Mouse (Mus musculus) thymus, postnatal 4 days (tissue): ENCODE results near the gene Pbrm1.

Source experiments
- DNase-seq: peaks from one replicate; pipeline ENCODE4 v3.0.0; 2021

Gene Pbrm1

DNA sequence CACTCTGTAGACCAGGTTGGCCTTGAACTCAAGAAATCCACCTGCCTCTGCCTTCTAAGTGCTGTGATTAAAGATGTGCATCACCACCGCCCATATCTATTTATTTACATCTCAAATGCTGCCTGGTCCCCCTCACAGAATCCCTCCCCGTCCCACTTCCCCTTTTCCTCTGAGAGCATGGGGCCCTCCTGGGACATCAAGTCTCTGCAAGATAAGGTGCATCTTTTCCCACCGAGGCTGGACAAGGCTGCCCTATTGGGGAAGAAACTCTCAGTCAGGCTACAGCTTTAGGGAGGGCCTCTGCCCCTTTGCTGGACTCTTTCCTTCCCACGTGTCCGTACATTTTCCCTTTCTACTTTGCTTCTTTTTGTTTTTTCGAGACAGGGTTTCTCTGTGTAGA lies 150.6 kb downstream of the Pbrm1 start:
- DNase-seq: no peak

DNA sequence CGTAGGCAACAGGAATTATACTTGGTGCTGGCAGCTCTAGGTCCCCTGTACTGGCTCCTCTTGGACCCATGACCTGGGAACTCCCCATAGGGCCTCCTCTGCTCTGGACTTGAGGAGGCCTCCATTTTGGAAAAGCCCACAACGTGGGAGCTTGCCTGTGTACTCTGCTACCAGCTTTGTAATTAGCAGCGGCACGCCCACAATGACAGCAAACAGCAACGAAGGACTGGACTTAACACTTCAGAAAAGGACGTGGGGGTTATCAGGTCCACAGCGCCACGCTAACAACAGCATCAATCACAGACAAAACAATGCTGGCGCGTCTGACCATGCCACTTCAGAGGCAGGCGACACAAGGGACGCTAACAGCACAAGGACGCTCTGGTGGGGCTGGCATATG lies 152.0 kb downstream of the Pbrm1 start:
- DNase-seq: no peak
